ENCODE assay signal across 20 mouse cellular contexts in the genomic region with DNA sequence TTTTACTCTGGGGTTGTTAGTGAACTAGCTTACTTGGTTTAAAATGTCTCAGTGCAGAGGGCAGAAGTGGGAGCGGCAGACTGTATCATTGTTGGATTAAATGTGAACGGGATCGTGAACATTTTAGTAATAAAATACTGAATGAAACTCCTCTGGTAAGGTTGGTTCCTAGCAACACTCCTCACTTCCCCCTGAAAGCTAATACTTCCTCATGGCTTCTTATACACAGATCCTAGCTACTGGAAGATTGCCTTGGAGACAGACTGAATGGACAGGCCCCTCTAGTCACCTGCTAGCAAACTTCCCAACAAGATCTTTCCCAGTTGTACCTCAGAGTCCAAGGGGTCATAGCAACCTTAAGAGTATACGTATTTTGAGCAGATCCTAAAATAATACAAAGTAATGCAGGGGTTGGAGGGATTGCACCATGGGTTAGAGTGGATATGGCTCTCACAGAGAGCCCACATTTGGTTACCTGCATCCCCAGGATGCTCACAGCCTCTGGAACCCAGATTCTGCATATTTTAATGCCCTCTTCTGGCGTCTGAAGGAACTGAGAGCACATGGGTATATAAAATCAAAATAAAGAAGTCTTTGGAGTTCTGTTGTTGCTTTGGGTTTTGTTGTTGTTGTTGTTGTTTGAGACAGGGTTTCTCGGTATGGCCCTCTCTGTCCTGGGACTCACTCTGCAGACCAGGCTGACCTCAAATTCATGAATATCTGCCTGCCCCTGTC. TPM values are rescaled to one million over a fixed set of nuclear protein-coding genes. Genes with fewer than 3 reads are reported as not detected.
DNase-seq lines count a peak whose midpoint lies in the region; ATAC-seq and TF ChIP-seq lines count a peak whose summit lies in the region.
"Had no signal": no experiment of that assay in that cellular context is flagged by ENCODE, and none has a peak within 500 bp of the region (broad histone marks: within the 10 kb centered on the region; RNA-seq: fewer than 3 reads in every experiment).

No protein-coding gene starts in this region.

- no peaks in the 10 kb centered on the region for H3K36me3 ChIP-seq in heart, adult 2 months (ENCODE audit: control insufficient read depth, insufficient read depth, low read length)
- no peaks in the 10 kb centered on the region for H3K36me3 ChIP-seq in lung, embryonic 14.5 days (ENCODE audit: insufficient read depth)
- no peaks in the 10 kb centered on the region for H3K36me3 ChIP-seq in ES-E14 (ENCODE audit: control insufficient read depth, insufficient read depth, low read length, poor library complexity, severe bottlenecking)
- H3K36me3 ChIP-seq: G1E; heart, embryonic 12.5 days; liver, embryonic 13.5 days; stomach, embryonic 15.5 days had no signal

- TF ChIP-seq EP300 in heart, adult 2 months (IDR thresholded peaks at IDR 0.05; ENCODE audit: insufficient read depth, low read depth, low read length) = no peak

- peaks cover 2% of the 10 kb centered on the region; the same call in 1 of the 2 replicates for H3K27me3 ChIP-seq in heart, adult 2 months (ENCODE audit: control insufficient read depth, insufficient read depth, low read length)
- no peaks in the 10 kb centered on the region for H3K27me3 ChIP-seq in lung, embryonic 14.5 days (ENCODE audit: insufficient read depth, low read length)
- H3K27me3 ChIP-seq in cerebellum, adult 2 months (ENCODE audit: control insufficient read depth, insufficient read depth, low read length) = no peaks in the 10 kb centered on the region
- H3K27me3 ChIP-seq: stomach, embryonic 15.5 days had no signal

- intact Hi-C loops in heart, adult 2 months (cut with DNase I) = no loop called here
- intact Hi-C loops in heart, postnatal 36 days (cut with DNase I) = no loop called here

- no peak overlapping the region for H3K9ac ChIP-seq in heart, adult 2 months (ENCODE audit: low read depth, low read length)
- H3K9ac ChIP-seq in lung, embryonic 14.5 days = no peak overlapping the region
- H3K9ac ChIP-seq in ES-E14 (ENCODE audit: insufficient read depth, low read depth, low read length, poor library complexity, severe bottlenecking) = no peak overlapping the region
- H3K9ac ChIP-seq: heart, embryonic 12.5 days; hindbrain, embryonic 14.5 days; liver, embryonic 13.5 days; stomach, embryonic 15.5 days had no signal

- H3K9me3 ChIP-seq in lung, embryonic 14.5 days (ENCODE audit: low read depth, low read length) = no peaks in the 10 kb centered on the region
- H3K9me3 ChIP-seq in ES-E14 (ENCODE audit: control insufficient read depth, insufficient read depth, low read depth, low read length) = no peaks in the 10 kb centered on the region
- H3K9me3 ChIP-seq: G1E; heart, embryonic 12.5 days; liver, embryonic 13.5 days; stomach, embryonic 15.5 days had no signal

- no peak for ATAC-seq in lung, embryonic 14.5 days (ENCODE audit: insufficient read depth)
- ATAC-seq in megakaryocyte, adult 5-6 weeks (ENCODE audit: poor library complexity, severe bottlenecking) = peak; percentile 67
- ATAC-seq: forebrain, embryonic 16.5 days had no signal

- WGBS in heart, adult 2 months = 69% methylated on average over 6 of the region's 6 CpGs
- WGBS in lung, embryonic 14.5 days = 63% methylated on average over 6 of the region's 6 CpGs
- WGBS in cerebellum, adult 2 months = 75% methylated on average over 6 of the region's 6 CpGs

- DNase-seq in heart, adult 2 months = no peak
- DNase-seq in heart, postnatal 36 days = no peak
- DNase-seq in lung, embryonic 14.5 days = no peak
- no peak for DNase-seq in lung, postnatal 36 days
- DNase-seq in ES-E14 (ENCODE audit: low read depth, low spot score) = no peak
- DNase-seq in cerebellum, adult 2 months = no peak
- DNase-seq in frontal cortex, adult 2 months (ENCODE audit: extremely low spot score in 1 of 2, low spot score in 1 of 2) = no peak
- DNase-seq: B cell, adult 2 months; cerebellum, adult 9-11 months; heart, postnatal 14 days; liver, embryonic 13.5 days; lung, postnatal 14 days; retina, postnatal 1 day had no signal

- H3K4me1 ChIP-seq in heart, adult 2 months (ENCODE audit: control insufficient read depth, insufficient read depth, low read length) = 0 out of 2 replicates have a peak, but pooled peaks cover 1% of the 10 kb centered on the region
- H3K4me1 ChIP-seq in lung, embryonic 14.5 days (ENCODE audit: insufficient read depth) = peaks cover 8% of the 10 kb centered on the region
- H3K4me1 ChIP-seq in ES-E14 (ENCODE audit: control insufficient read depth in 2 of 2, insufficient read depth in 2 of 2, low read length in 2 of 2, poor library complexity in 1 of 2) = peaks cover 0 to 8% of the 10 kb centered on the region in 2 experiments; a peak in 2 of 4 replicates
- H3K4me1 ChIP-seq in cerebellum, adult 2 months (ENCODE audit: control insufficient read depth, insufficient read depth, low read length) = no peaks in the 10 kb centered on the region

- no peaks in the 10 kb centered on the region for H3K79me2 ChIP-seq in heart, adult 2 months (replicated peaks; ENCODE audit: control insufficient read depth, insufficient read depth, low read length)

- TF ChIP-seq CTCF in heart, adult 2 months (IDR thresholded peaks at IDR 0.05) = peak; percentile 45
- peak; percentile 40 for TF ChIP-seq CTCF in lung, embryonic 14.5 days (IDR thresholded peaks at IDR 0.05; ENCODE audit: low read depth)
- TF ChIP-seq CTCF in cerebellum, adult 2 months (IDR thresholded peaks at IDR 0.05; ENCODE audit: borderline replicate concordance, insufficient read depth, low read depth, low read length) = no peak

- no peak overlapping the region for H3K4me3 ChIP-seq in heart, adult 2 months
- H3K4me3 ChIP-seq in lung, embryonic 14.5 days (ENCODE audit: low read depth, low read length) = no peak overlapping the region
- H3K4me3 ChIP-seq in ES-E14 (ENCODE audit: insufficient read depth in 1 of 2, low read depth in 1 of 2, low read length in 2 of 2, poor library complexity in 1 of 2, severe bottlenecking in 1 of 2) = no peak overlapping the region
- H3K4me3 ChIP-seq in cerebellum, adult 2 months (replicated peaks; ENCODE audit: insufficient read depth, low read depth, low read length) = no peak overlapping the region
- H3K4me3 ChIP-seq: heart, embryonic 12.5 days; liver, embryonic 13.5 days; stomach, embryonic 15.5 days had no signal

- in situ Hi-C loops in ES-E14 (cut with MboI; ENCODE audit: low sequenced_read_pairs in 2 of 2, unreplicated experiment in 2 of 2) = no loop called here

- TF ChIP-seq POLR2A in heart, adult 2 months (IDR thresholded peaks at IDR 0.05; ENCODE audit: insufficient read depth, low read depth, low read length) = no peak
- TF ChIP-seq POLR2A in cerebellum, adult 2 months (IDR thresholded peaks at IDR 0.05; ENCODE audit: borderline replicate concordance, insufficient read depth, low read length) = no peak

- no peak overlapping the region for H3K4me2 ChIP-seq in lung, embryonic 14.5 days
- H3K4me2 ChIP-seq: heart, embryonic 12.5 days; hindbrain, embryonic 14.5 days; liver, embryonic 13.5 days; stomach, embryonic 15.5 days had no signal

- no peak overlapping the region for H3K27ac ChIP-seq in heart, adult 2 months
- no peak overlapping the region for H3K27ac ChIP-seq in lung, embryonic 14.5 days (ENCODE audit: low read depth)
- H3K27ac ChIP-seq in ES-E14 (ENCODE audit: insufficient read depth, low read depth, low read length, poor library complexity, severe bottlenecking) = no peak overlapping the region
- H3K27ac ChIP-seq in cerebellum, adult 2 months (ENCODE audit: insufficient read depth, low read length) = no peak overlapping the region
- H3K27ac ChIP-seq: hindbrain, embryonic 14.5 days; liver, embryonic 13.5 days; stomach, embryonic 15.5 days had no signal

RNA-seq across cellular contexts. Expression of a gene that starts 3.8 kb away (rescaled TPM):
- not detected for total RNA-seq in heart, adult 2 months (2021)
- 0.06 TPM in 1 of 2 replicates, not detected in the other for polyA plus RNA-seq in heart, adult 2 months (2012; rRNA removed)
- total RNA-seq in heart, postnatal 36 days (2021) = not detected
- 0.38 and 0.82 TPM in 2 replicates for polyA plus RNA-seq in lung, embryonic 14.5 days (2014; fragmentation: Nextera tagmentation; extraction: Ambion mirVana)
- 0.45 and 1.0 TPM in 2 replicates for total RNA-seq in ES-E14 (2012; rRNA removed)
- total RNA-seq in megakaryocyte, adult 5-6 weeks (2015) = not detected in 2 replicates
- total RNA-seq in megakaryocyte, adult 5-6 weeks (2017) = not detected in 2 replicates
- 0.13 and 0.15 TPM in 2 replicates for polyA plus RNA-seq in cerebellum, adult 2 months (2012; rRNA removed)
- 0.08 and 0.15 TPM in 2 replicates for polyA plus RNA-seq in frontal cortex, adult 2 months (2012; rRNA removed)
- total RNA-seq: heart, postnatal 14 days; megakaryocyte-erythroid progenitor cell, adult 5-6 weeks had no signal
- polyA plus RNA-seq: forebrain, embryonic 16.5 days; G1E; heart, embryonic 12.5 days; hindbrain, embryonic 14.5 days; liver, embryonic 13.5 days had no signal

RNA-seq across cellular contexts. Expression of a gene that starts 5.1 kb away (rescaled TPM):
- total RNA-seq in heart, adult 2 months (2021) = 10 to 100 TPM; 17.0 to 19.4 TPM
- 37.8 and 47.9 TPM in 2 replicates for polyA plus RNA-seq in heart, adult 2 months (2012; rRNA removed)
- 10 to 100 TPM; 18.1 to 19.4 TPM for total RNA-seq in heart, postnatal 36 days (2021)
- polyA plus RNA-seq in lung, embryonic 14.5 days (2014; fragmentation: Nextera tagmentation; extraction: Ambion mirVana) = 63.1 and 64.0 TPM in 2 replicates
- total RNA-seq in ES-E14 (2012; rRNA removed) = 89.9 and 95.7 TPM in 2 replicates
- total RNA-seq in megakaryocyte, adult 5-6 weeks (2015) = 49.8 and 64.3 TPM in 2 replicates
- total RNA-seq in megakaryocyte, adult 5-6 weeks (2017) = 34.8 and 35.1 TPM in 2 replicates
- 60.9 and 62.3 TPM in 2 replicates for polyA plus RNA-seq in cerebellum, adult 2 months (2012; rRNA removed)
- 46.2 and 48.9 TPM in 2 replicates for polyA plus RNA-seq in frontal cortex, adult 2 months (2012; rRNA removed)

RNA-seq across cellular contexts. Expression of a gene that starts 16.8 kb away (rescaled TPM):
- 10 to 100 TPM; 18.1 to 20.3 TPM for total RNA-seq in heart, adult 2 months (2021)
- 19.9 and 26.9 TPM in 2 replicates for polyA plus RNA-seq in heart, adult 2 months (2012; rRNA removed)
- total RNA-seq in heart, postnatal 36 days (2021) = 10 to 100 TPM; 20.0 to 21.9 TPM
- polyA plus RNA-seq in lung, embryonic 14.5 days (2014; fragmentation: Nextera tagmentation; extraction: Ambion mirVana) = 38.5 and 38.7 TPM in 2 replicates
- total RNA-seq in ES-E14 (2012; rRNA removed) = 101 and 115 TPM in 2 replicates
- total RNA-seq in megakaryocyte, adult 5-6 weeks (2015) = 34.6 and 39.9 TPM in 2 replicates
- 30.8 and 31.9 TPM in 2 replicates for total RNA-seq in megakaryocyte, adult 5-6 weeks (2017)
- polyA plus RNA-seq in cerebellum, adult 2 months (2012; rRNA removed) = 12.8 and 12.9 TPM in 2 replicates
- polyA plus RNA-seq in frontal cortex, adult 2 months (2012; rRNA removed) = 10.5 and 11.2 TPM in 2 replicates

RNA-seq across cellular contexts. Expression of a gene that starts 21.9 kb away (rescaled TPM):
- total RNA-seq in heart, adult 2 months (2021) = 1 to 10 TPM; 1.0 to 1.4 TPM
- 1.6 and 2.4 TPM in 2 replicates for polyA plus RNA-seq in heart, adult 2 months (2012; rRNA removed)
- total RNA-seq in heart, postnatal 36 days (2021) = 1 to 10 TPM; 1.0 to 2.1 TPM
- polyA plus RNA-seq in lung, embryonic 14.5 days (2014; fragmentation: Nextera tagmentation; extraction: Ambion mirVana) = 44.1 and 45.9 TPM in 2 replicates
- total RNA-seq in ES-E14 (2012; rRNA removed) = 84.1 TPM in 2 replicates
- total RNA-seq in megakaryocyte, adult 5-6 weeks (2015) = 26.3 and 37.4 TPM in 2 replicates
- total RNA-seq in megakaryocyte, adult 5-6 weeks (2017) = 15.2 and 30.9 TPM in 2 replicates
- polyA plus RNA-seq in cerebellum, adult 2 months (2012; rRNA removed) = 0.62 and 0.86 TPM in 2 replicates
- 1.6 TPM in 2 replicates for polyA plus RNA-seq in frontal cortex, adult 2 months (2012; rRNA removed)

RNA-seq across cellular contexts. Expression of a gene that starts 42.4 kb away (rescaled TPM):
- total RNA-seq in heart, adult 2 months (2021) = 1 to 10 TPM; 1.5 to 2.0 TPM
- polyA plus RNA-seq in heart, adult 2 months (2012; rRNA removed) = 2.4 and 4.6 TPM in 2 replicates
- total RNA-seq in heart, postnatal 36 days (2021) = 1 to 10 TPM; 1.6 to 1.8 TPM
- polyA plus RNA-seq in lung, embryonic 14.5 days (2014; fragmentation: Nextera tagmentation; extraction: Ambion mirVana) = 1.4 and 2.6 TPM in 2 replicates
- 34.0 and 93.0 TPM in 2 replicates for total RNA-seq in ES-E14 (2012; rRNA removed)
- 638 and 660 TPM in 2 replicates for total RNA-seq in megakaryocyte, adult 5-6 weeks (2015)
- total RNA-seq in megakaryocyte, adult 5-6 weeks (2017) = 1,192 and 1,305 TPM in 2 replicates
- polyA plus RNA-seq in cerebellum, adult 2 months (2012; rRNA removed) = 5.2 and 8.4 TPM in 2 replicates
- polyA plus RNA-seq in frontal cortex, adult 2 months (2012; rRNA removed) = 0.74 and 0.84 TPM in 2 replicates
